Mouse (Mus musculus): ENCODE data around the gene Greb1.

GRCm38 (mm10) chr12:16803237-16803955 lies 2.7 kb upstream of the Greb1 start:
- TF ChIP-seq CTCF (IDR thresholded peaks at IDR 0.05; ENCODE audit: low read depth, low read length) (no peak), POLR2AphosphoS5 (IDR thresholded peaks at IDR 0.05; ENCODE audit: insufficient replicate concordance, low read depth, low read length) (no peak), TAL1 (conservative IDR thresholded peaks at IDR 0.05; ENCODE audit: low read depth, low read length) (no peak), GATA1 (IDR thresholded peaks at IDR 0.05; ENCODE audit: borderline replicate concordance, low read length) (no peak), GATA2 (IDR thresholded peaks at IDR 0.05; ENCODE audit: borderline replicate concordance, low read depth, low read length) (no peak)

All from G1E (cell line).